8 mouse cellular contexts compared by ENCODE assay signal in the genomic region with DNA sequence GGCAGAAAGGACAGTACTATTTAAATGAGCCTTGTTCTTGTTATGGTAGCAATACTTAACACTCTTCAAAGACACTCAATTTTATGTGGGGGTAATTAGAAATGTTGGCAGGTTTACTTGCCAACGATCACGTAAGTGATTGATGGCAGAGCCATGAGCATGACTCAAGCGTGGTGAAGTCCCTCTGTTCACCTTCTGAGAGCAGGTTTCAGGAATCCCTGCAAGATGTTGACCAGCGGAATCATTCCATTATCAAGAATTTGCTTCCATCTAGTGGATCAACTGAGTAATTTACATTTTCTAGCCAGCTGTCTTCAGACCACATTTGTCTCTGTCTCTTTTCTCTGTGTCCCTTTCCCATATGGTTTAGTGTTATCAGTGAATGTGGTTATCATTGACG.
DNase-seq lines count a peak whose midpoint lies in the region; ATAC-seq and TF ChIP-seq lines count a peak whose summit lies in the region.

No protein-coding gene starts in this region.

- H3K27me3 ChIP-seq in hindbrain, embryonic 11.5 days (ENCODE audit: control insufficient read depth, insufficient read depth, low read length) = no peaks in the 10 kb centered on the region
- no peaks in the 10 kb centered on the region for H3K27me3 ChIP-seq in hindbrain, embryonic 10.5 days (ENCODE audit: insufficient read depth, poor library complexity, severe bottlenecking)
- no peaks in the 10 kb centered on the region for H3K27me3 ChIP-seq in kidney, postnatal 0 days (ENCODE audit: insufficient read depth, low read length)
- no peaks in the 10 kb centered on the region for H3K27me3 ChIP-seq in neural tube, embryonic 12.5 days (replicated peaks)

- peak; percentile 29 for DNase-seq in hindbrain, embryonic 11.5 days (ENCODE audit: low spot score)
- no peak for DNase-seq in hindbrain, embryonic 10.5 days (ENCODE audit: low spot score)
- peak; percentile 18 for DNase-seq in MN1 (ENCODE audit: low spot score)
- DNase-seq in embryo, embryonic 10 days (ENCODE audit: low spot score) = peak; percentile 68
- DNase-seq in kidney, postnatal 0 days (ENCODE audit: low spot score) = peak; percentile 86
- DNase-seq in adrenal gland, postnatal 25 days = no peak
- DNase-seq in frontal cortex, postnatal 25 days (ENCODE audit: low spot score in 2 of 2) = no peak

- 51% methylated on average over 5 of the region's 5 CpGs for WGBS in hindbrain, embryonic 11.5 days
- WGBS in hindbrain, embryonic 10.5 days = 58% methylated on average over 5 of the region's 5 CpGs
- WGBS in kidney, postnatal 0 days = 19% methylated on average over 5 of the region's 5 CpGs
- WGBS in neural tube, embryonic 12.5 days = 48% methylated on average over 5 of the region's 5 CpGs

- H3K4me2 ChIP-seq in hindbrain, embryonic 11.5 days (replicated peaks; ENCODE audit: low read depth, low read length) = no peak overlapping the region
- no peak overlapping the region for H3K4me2 ChIP-seq in kidney, postnatal 0 days (ENCODE audit: low read length)
- no peak overlapping the region for H3K4me2 ChIP-seq in neural tube, embryonic 12.5 days (replicated peaks)

- H3K9me3 ChIP-seq in hindbrain, embryonic 11.5 days (ENCODE audit: control insufficient read depth, low read length) = no peaks in the 10 kb centered on the region
- no peaks in the 10 kb centered on the region for H3K9me3 ChIP-seq in hindbrain, embryonic 10.5 days
- H3K9me3 ChIP-seq in kidney, postnatal 0 days (replicated peaks; ENCODE audit: low read length) = no peaks in the 10 kb centered on the region
- no peaks in the 10 kb centered on the region for H3K9me3 ChIP-seq in neural tube, embryonic 12.5 days

- peak; percentile 80 for TF ChIP-seq CTCF in kidney, postnatal 0 days (IDR thresholded peaks at IDR 0.05; ENCODE audit: low read depth)

- H3K27ac ChIP-seq in hindbrain, embryonic 11.5 days (ENCODE audit: low read depth, low read length) = no peak overlapping the region
- H3K27ac ChIP-seq in hindbrain, embryonic 10.5 days = no peak overlapping the region
- H3K27ac ChIP-seq in kidney, postnatal 0 days = no peak overlapping the region
- H3K27ac ChIP-seq in neural tube, embryonic 12.5 days = no peak overlapping the region

- H3K4me3 ChIP-seq in hindbrain, embryonic 11.5 days (ENCODE audit: low read depth, low read length) = no peak overlapping the region
- no peak overlapping the region for H3K4me3 ChIP-seq in hindbrain, embryonic 10.5 days
- H3K4me3 ChIP-seq in kidney, postnatal 0 days (replicated peaks; ENCODE audit: low read depth, low read length) = no peak overlapping the region
- no peak overlapping the region for H3K4me3 ChIP-seq in neural tube, embryonic 12.5 days

- ATAC-seq in hindbrain, embryonic 11.5 days (ENCODE audit: low FRiP score) = peak; percentile 68
- ATAC-seq in kidney, postnatal 0 days (replicated peaks; ENCODE audit: low FRiP score, low read depth) = peak; percentile 66; the same call in 1 of the 2 replicates
- peak; percentile 77 for ATAC-seq in neural tube, embryonic 12.5 days (ENCODE audit: low FRiP score, low read depth)

- no peaks in the 10 kb centered on the region for H3K36me3 ChIP-seq in hindbrain, embryonic 11.5 days (ENCODE audit: control insufficient read depth, insufficient read depth, low read length)
- H3K36me3 ChIP-seq in hindbrain, embryonic 10.5 days = no peaks in the 10 kb centered on the region
- H3K36me3 ChIP-seq in kidney, postnatal 0 days (ENCODE audit: insufficient read depth, low read length) = no peaks in the 10 kb centered on the region
- no peaks in the 10 kb centered on the region for H3K36me3 ChIP-seq in neural tube, embryonic 12.5 days

- no peak overlapping the region for H3K9ac ChIP-seq in hindbrain, embryonic 11.5 days (ENCODE audit: low read depth, low read length)
- no peak overlapping the region for H3K9ac ChIP-seq in kidney, postnatal 0 days (ENCODE audit: low read depth, low read length)
- no peak overlapping the region for H3K9ac ChIP-seq in neural tube, embryonic 12.5 days

- H3K4me1 ChIP-seq in hindbrain, embryonic 11.5 days (replicated peaks; ENCODE audit: control insufficient read depth, insufficient read depth, low read length) = no peaks in the 10 kb centered on the region
- no peaks in the 10 kb centered on the region for H3K4me1 ChIP-seq in hindbrain, embryonic 10.5 days (replicated peaks)
- H3K4me1 ChIP-seq in kidney, postnatal 0 days (replicated peaks; ENCODE audit: insufficient read depth, low read length) = no peaks in the 10 kb centered on the region
- no peaks in the 10 kb centered on the region for H3K4me1 ChIP-seq in neural tube, embryonic 12.5 days

Comparison
In these comparisons a context has a peak if more than half of its experiments do, and no peak if none do; other contexts are left out.
1. DNase-seq: peak in hindbrain, embryonic 11.5 days (single experiment), MN1 (single experiment), embryo, embryonic 10 days (single experiment) and kidney, postnatal 0 days (single experiment); none in hindbrain, embryonic 10.5 days (single experiment), adrenal gland, postnatal 25 days (single experiment) and frontal cortex, postnatal 25 days (0 of 2).
2. Peak in every context shown above with its lines, with median percentiles within 50 percentile points of each other: ATAC-seq.